In genomic region chr8:114164444-114165096, GRCm38 (mm10) we compare ENCODE assay signal across 22 mouse cellular contexts. TPM values are rescaled to one million over a fixed set of nuclear protein-coding genes. Genes with fewer than 3 reads are reported as not detected.
DNase-seq lines count a peak whose midpoint lies in the region; ATAC-seq and TF ChIP-seq lines count a peak whose summit lies in the region.
"Had no signal": no experiment of that assay in that cellular context is flagged by ENCODE, and none has a peak within 500 bp of the region (broad histone marks: within the 10 kb centered on the region; RNA-seq: fewer than 3 reads in every experiment).

No protein-coding gene starts in this region.

- WGBS in hindbrain, postnatal 0 days: 72% methylated on average over 6 of the region's 6 CpGs
- whole genome bisulfite sequencing in hindbrain, embryonic 11.5 days: 88% methylated on average over 6 of the region's 6 CpGs

- no peak overlapping the region for H3K9ac ChIP-seq in hindbrain, postnatal 0 days (replicated peaks; ENCODE audit: low read length)
- no peak overlapping the region for H3K9ac ChIP-seq in hindbrain, embryonic 11.5 days (ENCODE audit: low read depth, low read length)
- H3K9ac ChIP-seq: embryonic facial prominence, embryonic 13.5 days; forebrain, embryonic 13.5 days; heart, embryonic 15.5 days; hindbrain, embryonic 15.5 days had no signal

- intact Hi-C loops in left cerebral cortex, adult 2 months (cut with DNase I): no loop called here

- no peak overlapping the region for H3K4me2 ChIP-seq in hindbrain, postnatal 0 days (ENCODE audit: low read depth, low read length)
- no peak overlapping the region for H3K4me2 ChIP-seq in hindbrain, embryonic 11.5 days (replicated peaks; ENCODE audit: low read depth, low read length)
- H3K4me2 ChIP-seq: embryonic facial prominence, embryonic 13.5 days; forebrain, embryonic 13.5 days; heart, embryonic 15.5 days; hindbrain, embryonic 15.5 days had no signal

- H3K27ac ChIP-seq in hindbrain, postnatal 0 days: no peak overlapping the region
- H3K27ac ChIP-seq in hindbrain, embryonic 11.5 days (ENCODE audit: low read depth, low read length): no peak overlapping the region
- H3K27ac ChIP-seq in left cerebral cortex, adult 2 months: no peak overlapping the region
- H3K27ac ChIP-seq: embryonic facial prominence, embryonic 13.5 days; forebrain, embryonic 13.5 days; gastrocnemius, adult 2 months; heart, embryonic 10.5 days; heart, embryonic 15.5 days; hindbrain, embryonic 15.5 days had no signal

- no peak for TF ChIP-seq CTCF in hindbrain, postnatal 0 days (IDR thresholded peaks at IDR 0.05; ENCODE audit: low read depth)
- no peak for TF ChIP-seq CTCF in left cerebral cortex, adult 2 months (IDR thresholded peaks at IDR 0.05)

- peak; percentile 11 for DNase-seq in hindbrain, postnatal 0 days (ENCODE audit: low spot score)
- no peak for DNase-seq in hindbrain, embryonic 11.5 days (ENCODE audit: low spot score)
- DNase-seq in cerebellum, postnatal 36 days: no peak
- no peak for DNase-seq in left cerebral cortex, adult 2 months (ENCODE audit: extremely low spot score in 1 of 2, low spot score in 2 of 2)
- DNase-seq: adrenal gland, postnatal 10 days; B cell, adult 2 months; cerebellum, adult 11 months; cerebellum, adult 8-10 months; gastrocnemius, adult 2 months; gastrocnemius, postnatal 25 days; heart, adult 18-20 months; heart, postnatal 14 days had no signal

- no peaks in the 10 kb centered on the region for H3K27me3 ChIP-seq in hindbrain, postnatal 0 days (ENCODE audit: insufficient read depth, low read length)
- H3K27me3 ChIP-seq in hindbrain, embryonic 11.5 days (ENCODE audit: control insufficient read depth, insufficient read depth, low read length): no peaks in the 10 kb centered on the region
- H3K27me3 ChIP-seq: embryonic facial prominence, embryonic 13.5 days; forebrain, embryonic 13.5 days; heart, embryonic 15.5 days; hindbrain, embryonic 15.5 days had no signal

- H3K36me3 ChIP-seq in hindbrain, postnatal 0 days (ENCODE audit: insufficient read depth, low read length): no peaks in the 10 kb centered on the region
- no peaks in the 10 kb centered on the region for H3K36me3 ChIP-seq in hindbrain, embryonic 11.5 days (ENCODE audit: control insufficient read depth, insufficient read depth, low read length)
- H3K36me3 ChIP-seq: embryonic facial prominence, embryonic 13.5 days; G1E; heart, embryonic 10.5 days; heart, embryonic 15.5 days; hindbrain, embryonic 15.5 days had no signal

- no peak for ATAC-seq in hindbrain, postnatal 0 days
- no peak for ATAC-seq in hindbrain, embryonic 11.5 days (ENCODE audit: low FRiP score)
- ATAC-seq in common myeloid progenitor, adult 5-6 weeks (replicated peaks; ENCODE audit: low read depth, poor library complexity, severe bottlenecking): 0 out of 2 replicates have a peak, but pooled peaks have one; percentile 25
- peak; percentile 89 for ATAC-seq in megakaryocyte progenitor cell, adult 5-6 weeks (replicated peaks; ENCODE audit: poor library complexity)
- ATAC-seq: CD4-positive, CD25-positive, alpha-beta regulatory T cell, adult 4 months; forebrain, embryonic 13.5 days had no signal

- H3K9me3 ChIP-seq in hindbrain, postnatal 0 days (ENCODE audit: low read length): no peaks in the 10 kb centered on the region
- H3K9me3 ChIP-seq in hindbrain, embryonic 11.5 days (ENCODE audit: control insufficient read depth, low read length): no peaks in the 10 kb centered on the region
- H3K9me3 ChIP-seq: embryonic facial prominence, embryonic 13.5 days; forebrain, embryonic 13.5 days; heart, embryonic 10.5 days; heart, embryonic 15.5 days; hindbrain, embryonic 15.5 days had no signal

- H3K4me1 ChIP-seq in hindbrain, postnatal 0 days (ENCODE audit: insufficient read depth, low read length): no peaks in the 10 kb centered on the region
- H3K4me1 ChIP-seq in hindbrain, embryonic 11.5 days (replicated peaks; ENCODE audit: control insufficient read depth, insufficient read depth, low read length): no peaks in the 10 kb centered on the region
- H3K4me1 ChIP-seq: embryonic facial prominence, embryonic 13.5 days; heart, embryonic 10.5 days; heart, embryonic 15.5 days had no signal

- H3K4me3 ChIP-seq in hindbrain, postnatal 0 days (ENCODE audit: low read length): no peak overlapping the region
- H3K4me3 ChIP-seq in hindbrain, embryonic 11.5 days (ENCODE audit: low read depth, low read length): no peak overlapping the region
- no peak overlapping the region for H3K4me3 ChIP-seq in left cerebral cortex, adult 2 months
- H3K4me3 ChIP-seq: embryonic facial prominence, embryonic 13.5 days; forebrain, embryonic 13.5 days; gastrocnemius, adult 2 months; heart, embryonic 10.5 days; heart, embryonic 15.5 days; hindbrain, embryonic 15.5 days had no signal

RNA-seq across cellular contexts. Expression of gene Nudt7, which starts 31.2 kb away (rescaled TPM):
- 2.2 and 3.3 TPM in 2 replicates for total RNA-seq in hindbrain, postnatal 0 days (2014; rRNA removed)
- polyA plus RNA-seq in hindbrain, postnatal 0 days (2015; fragmentation: Nextera tagmentation; extraction: Ambion mirVana): 7.4 and 7.7 TPM in 2 replicates
- 9.1 and 12.1 TPM in 2 replicates for polyA plus RNA-seq in hindbrain, embryonic 11.5 days (2014; fragmentation: Nextera tagmentation; extraction: Ambion mirVana)
- total RNA-seq in common myeloid progenitor, adult 5-6 weeks (2017): 23.1 and 30.9 TPM in 2 replicates
- total RNA-seq in megakaryocyte progenitor cell, adult 5-6 weeks (2015): 27.2 and 28.1 TPM in 2 replicates
- total RNA-seq in megakaryocyte progenitor cell, adult 5-6 weeks (2017): 11.7 and 15.5 TPM in 2 replicates
- 1 to 10 TPM; 4.7 to 6.1 TPM for total RNA-seq in left cerebral cortex, adult 2 months (2021)
- polyA plus RNA-seq: G1E had no signal

RNA-seq across cellular contexts. Expression of gene Vat1l, which starts 40.8 kb away (rescaled TPM):
- total RNA-seq in hindbrain, postnatal 0 days (2014; rRNA removed): 160 and 175 TPM in 2 replicates
- 62.2 and 74.0 TPM in 2 replicates for polyA plus RNA-seq in hindbrain, postnatal 0 days (2015; fragmentation: Nextera tagmentation; extraction: Ambion mirVana)
- 11.1 and 12.2 TPM in 2 replicates for polyA plus RNA-seq in hindbrain, embryonic 11.5 days (2014; fragmentation: Nextera tagmentation; extraction: Ambion mirVana)
- not detected in 2 replicates for total RNA-seq in common myeloid progenitor, adult 5-6 weeks (2017)
- not detected in 2 replicates for total RNA-seq in megakaryocyte progenitor cell, adult 5-6 weeks (2015)
- not detected in 2 replicates for total RNA-seq in megakaryocyte progenitor cell, adult 5-6 weeks (2017)
- 10 to 100 TPM; 39.2 to 49.9 TPM for total RNA-seq in left cerebral cortex, adult 2 months (2021)
- total RNA-seq: hematopoietic stem cell, adult 5-6 weeks had no signal
- polyA plus RNA-seq: CD4-positive, CD25-positive, alpha-beta regulatory T cell, adult 4 months; G1E had no signal

Comparison
In these comparisons a context has a peak if more than half of its experiments do, and no peak if none do; other contexts are left out.
1. ATAC-seq: peak in common myeloid progenitor, adult 5-6 weeks (single experiment) and megakaryocyte progenitor cell, adult 5-6 weeks (single experiment); none in hindbrain, postnatal 0 days (single experiment) and hindbrain, embryonic 11.5 days (single experiment).
2. RNA of gene Vat1l, which starts 40.8 kb away (total RNA-seq): 160 to 175 TPM in hindbrain, postnatal 0 days and 39.2 to 49.9 TPM in left cerebral cortex, adult 2 months; not detected in common myeloid progenitor, adult 5-6 weeks and not detected in megakaryocyte progenitor cell, adult 5-6 weeks; every median in the first group is over 10 times any median in the second.